ENCODE assay signal across 30 mouse cellular contexts in genomic region chr11:99590981-99591380, GRCm38 (mm10). TPM values are rescaled to one million over a fixed set of nuclear protein-coding genes. Genes with fewer than 3 reads are reported as not detected.
DNase-seq lines count a peak whose midpoint lies in the region; TF ChIP-seq lines count a peak whose summit lies in the region.
"Had no signal": no experiment of that assay in that cellular context is flagged by ENCODE, and none has a peak within 500 bp of the region (broad histone marks: within the 10 kb centered on the region; RNA-seq: fewer than 3 reads in every experiment).

TSS of gene Krtap1-3 (minus strand) at chr11:99591339.

- H3ac ChIP-seq in C2C12 (ENCODE audit: control insufficient read depth, insufficient read length, low read depth) (no peak within 1 kb of the TSS), myocyte (ENCODE audit: control insufficient read depth, insufficient read length) (no peak within 1 kb of the TSS)

- H3K4me3 ChIP-seq in C2C12 (ENCODE audit: insufficient read depth, poor library complexity, severe bottlenecking) = no peak within 1 kb of the TSS
- no peak within 1 kb of the TSS for H3K4me3 ChIP-seq in myocyte

- no peak for TF ChIP-seq CTCF in C2C12 (IDR thresholded peaks at IDR 0.05; ENCODE audit: control insufficient read depth, insufficient read depth, insufficient read length)

- no peaks in the 10 kb centered on the region for H3K79me3 ChIP-seq in C2C12 (ENCODE audit: low read depth)

- H3K4me2 ChIP-seq in myocyte (ENCODE audit: low read depth) = no peak within 1 kb of the TSS

- H3K79me2 ChIP-seq in C2C12 (ENCODE audit: control insufficient read depth, insufficient read depth) = no peaks in the 10 kb centered on the region
- H3K79me2 ChIP-seq in myocyte (ENCODE audit: control insufficient read depth, insufficient read depth) = no peaks in the 10 kb centered on the region

- no peaks in the 10 kb centered on the region for H3K27me3 ChIP-seq in C2C12 (ENCODE audit: control insufficient read depth, insufficient read depth, insufficient read length)
- no peaks in the 10 kb centered on the region for H3K27me3 ChIP-seq in myocyte (ENCODE audit: control insufficient read depth, insufficient read depth, insufficient read length)
- H3K27me3 ChIP-seq: Patski had no signal

- TF ChIP-seq POLR2A in myocyte (IDR thresholded peaks at IDR 0.05; ENCODE audit: insufficient read length, low read depth) = no peak

- DNase-seq in 3134 (ENCODE audit: extremely low read depth, insufficient read length, low spot score) (peak; percentile 39), adipocyte (ENCODE audit: low spot score) (peak; percentile 10)
- DNase-seq in kidney, adult 8-10 months = no peak
- DNase-seq in heart, adult 8-10 months (ENCODE audit: low spot score) = no peak
- no peak for DNase-seq in adrenal gland, postnatal 25 days
- DNase-seq in adrenal gland, postnatal 36 days = no peak
- DNase-seq: adrenal gland, adult 2 months; adrenal gland, adult 8-10 months; adrenal gland, postnatal 10 days; adrenal gland, postnatal 14 days; B cell, adult 2 months; cerebellum, adult 11 months; cerebellum, adult 11-12 months; cerebellum, adult 18-20 months; cerebellum, adult 2 months; cerebellum, adult 8-10 months; cerebellum, adult 9-10 months; cerebellum, adult 9-11 months had no signal

- no peaks in the 10 kb centered on the region for H3K36me3 ChIP-seq in C2C12 (ENCODE audit: control insufficient read depth, insufficient read depth)
- no peaks in the 10 kb centered on the region for H3K36me3 ChIP-seq in myocyte (ENCODE audit: control insufficient read depth, insufficient read depth)
- H3K36me3 ChIP-seq: G1E had no signal

TF ChIP-seq in C2C12, 6 proteins besides CTCF, POLR2A, EP300 and RAD21:
- TF ChIP-seq FOSL1 (IDR thresholded peaks at IDR 0.05; ENCODE audit: insufficient read depth, low read length, poor library complexity, severe bottlenecking) = no peak
- peak; percentile 96 for TF ChIP-seq MYOD1 (IDR thresholded peaks at IDR 0.05; ENCODE audit: control insufficient read depth, insufficient read length, low read depth)

TF ChIP-seq in myocyte, 11 proteins besides CTCF, POLR2A, EP300 and RAD21:
- TF ChIP-seq MYOD1 (IDR thresholded peaks at IDR 0.05; ENCODE audit: control insufficient read depth in 1 of 3, insufficient read length in 2 of 3, low read depth in 2 of 3) (peak in 2 of 3 experiments; percentile 69 to 75), USF1 (IDR thresholded peaks at IDR 0.05; ENCODE audit: low read depth) (no peak), SRF (IDR thresholded peaks at IDR 0.05; ENCODE audit: control insufficient read depth, insufficient read length, low read depth) (no peak), E2F4 (IDR thresholded peaks at IDR 0.05; ENCODE audit: insufficient read depth) (no peak), REST (IDR thresholded peaks at IDR 0.05; ENCODE audit: insufficient read depth, insufficient read length) (no peak), MYOG (IDR thresholded peaks at IDR 0.05; ENCODE audit: control insufficient read depth in 1 of 3, insufficient read depth in 1 of 3, insufficient read length in 2 of 3, low read depth in 2 of 3) (peak in 2 of 3 experiments; percentile 28 to 65), CEBPB (IDR thresholded peaks at IDR 0.05; ENCODE audit: insufficient read depth, poor library complexity, severe bottlenecking) (no peak), TCF12 (IDR thresholded peaks at IDR 0.05; ENCODE audit: insufficient read depth, poor library complexity, severe bottlenecking) (no peak), MAX (IDR thresholded peaks at IDR 0.05; ENCODE audit: low read depth) (no peak), TCF3 (IDR thresholded peaks at IDR 0.05; ENCODE audit: insufficient read length, low read depth) (peak; percentile 81), POLR2AphosphoS2 (IDR thresholded peaks at IDR 0.05; ENCODE audit: insufficient read length, low read depth) (no peak)

RNA-seq across cellular contexts. Expression of gene Krtap1-3, which starts in this region (rescaled TPM):
- polyA plus RNA-seq in C2C12 (2012; fragmentation: generic; extraction: Trizol) (not detected), myocyte (2012; fragmentation: generic; extraction: Trizol) (not detected)
- total RNA-seq in heart, adult 8-10 months (2022) = not detected
- not detected in 2 replicates for total RNA-seq in adrenal gland, postnatal 25 days (2021)
- total RNA-seq in adrenal gland, postnatal 36 days (2021) = not detected
- total RNA-seq: adrenal gland, adult 18-20 months; adrenal gland, adult 2 months; adrenal gland, adult 8-10 months; adrenal gland, postnatal 10 days; adrenal gland, postnatal 14 days; adrenal gland, postnatal 4 days; CH12.LX; ES-E14; G1E; MEL had no signal
- polyA plus RNA-seq: activated CD4-positive, CD25-positive, alpha-beta regulatory T cell, adult 4 months; adrenal gland, adult 2 months; brain, embryonic 14.5 days; CD4-positive, CD25-positive, alpha-beta regulatory T cell, adult 4 months; cerebellum, adult 2 months; G1E; Patski had no signal

Comparison
In these comparisons a context has a peak if more than half of its experiments do, and no peak if none do; other contexts are left out.
1. DNase-seq: peak in 3134 (single experiment) and adipocyte (single experiment); none in kidney, adult 8-10 months (0 of 2), heart, adult 8-10 months (single experiment), adrenal gland, postnatal 25 days (single experiment) and adrenal gland, postnatal 36 days (0 of 2).